Mouse (Mus musculus) bone marrow macrophage, adult 2 months (primary cell): ENCODE measurements around the gene Zfp341.

Source experiments
- CTCF ChIP-seq: IDR thresholded peaks from 2 replicates; pipeline ENCODE4 v1.5.1; 2012; ENCODE audit warnings: low read depth, mild to moderate bottlenecking, low read length, moderate library complexity
- POLR2A ChIP-seq: IDR thresholded peaks from 2 replicates; pipeline ENCODE4 v1.6.1; 2012; ENCODE audit warnings: mild to moderate bottlenecking, low read depth, low read length, borderline replicate concordance

GRCm38 (mm10) chr2:154630531-154630930 is 17.4 kb downstream of the Zfp341 start:
- no peak for TF ChIP-seq POLR2A
- TF ChIP-seq CTCF = no peak
